Mouse (Mus musculus): ENCODE data around the gene Phrf1. TPM values are rescaled to one million over a fixed set of nuclear protein-coding genes. Genes with fewer than 3 reads are reported as not detected.
"Not testable (repeated sequence)": the region's sequence is repeated elsewhere in the genome, so short reads cannot be mapped to it uniquely, and the experiment has no call there.

Phrf1 gene
- total RNA-seq, 4 experiments from 2014 or later = 16.8 to 25.3 (median 19.4) TPM

DNA sequence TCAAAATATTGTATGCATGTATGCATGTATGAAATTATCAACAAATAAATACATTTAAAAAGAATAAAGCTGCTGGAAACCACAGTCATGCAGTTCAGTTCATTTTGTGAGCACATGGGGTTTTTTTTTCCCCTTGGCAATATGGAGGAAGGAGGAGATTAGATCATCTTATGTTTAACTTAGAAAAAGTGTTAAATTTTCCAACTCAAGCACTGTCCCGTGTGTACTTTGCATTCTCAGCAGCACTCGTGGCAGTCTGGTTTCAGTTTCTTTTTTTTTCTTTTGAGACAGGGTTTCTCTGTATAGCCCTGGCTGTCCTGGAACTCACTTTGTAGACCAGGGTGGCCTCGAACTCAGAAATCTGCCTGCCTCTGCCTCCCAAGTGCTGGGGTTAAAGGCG, 21.9 kb downstream of the Phrf1 start:
- not testable (repeated sequence) for DNase-seq (ENCODE audit: low spot score in 2 of 2)

DNA sequence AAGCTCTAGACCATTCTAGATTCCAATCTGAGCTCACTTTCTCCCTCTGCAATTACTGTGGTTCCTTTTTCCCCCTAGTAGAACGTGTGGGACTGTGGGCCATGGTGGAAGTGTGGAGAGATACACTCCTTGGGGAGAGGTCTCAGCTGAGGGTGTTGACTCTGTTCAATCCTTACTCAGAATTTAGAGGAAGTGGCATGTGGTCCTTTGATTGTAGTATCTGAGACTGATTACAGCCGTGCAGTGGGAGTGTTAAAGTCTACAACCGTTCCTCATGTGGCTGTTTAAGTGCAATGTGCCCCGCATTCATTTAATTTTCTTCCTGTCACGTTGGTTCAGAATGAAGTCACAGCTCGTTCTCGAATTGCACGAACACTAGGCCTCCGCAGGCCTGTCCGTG, 27.6 kb downstream of the Phrf1 start:
- DNase-seq (ENCODE audit: low spot score in 2 of 2) = no peak

DNA sequence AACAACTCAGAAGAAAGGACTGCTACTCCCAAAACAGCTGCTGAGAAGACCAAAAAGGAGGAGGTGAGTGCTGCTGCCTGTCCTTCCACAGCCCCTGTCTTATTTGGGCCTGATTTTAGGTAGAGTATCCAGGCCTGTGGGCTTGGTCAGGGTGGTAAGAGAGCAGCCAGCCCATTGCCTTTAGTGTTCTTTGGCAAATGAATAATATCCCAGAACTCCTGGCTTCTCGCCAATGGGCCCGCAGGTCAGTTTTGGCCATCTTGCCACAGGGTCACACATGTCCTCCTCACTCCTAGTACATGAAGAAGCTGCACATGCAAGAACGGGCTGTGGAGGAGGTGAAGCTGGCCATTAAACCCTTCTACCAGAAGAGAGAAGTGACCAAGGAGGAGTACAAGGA, 32.9 kb downstream of the Phrf1 start:
- no peak for DNase-seq (ENCODE audit: low spot score in 2 of 2)

DNA sequence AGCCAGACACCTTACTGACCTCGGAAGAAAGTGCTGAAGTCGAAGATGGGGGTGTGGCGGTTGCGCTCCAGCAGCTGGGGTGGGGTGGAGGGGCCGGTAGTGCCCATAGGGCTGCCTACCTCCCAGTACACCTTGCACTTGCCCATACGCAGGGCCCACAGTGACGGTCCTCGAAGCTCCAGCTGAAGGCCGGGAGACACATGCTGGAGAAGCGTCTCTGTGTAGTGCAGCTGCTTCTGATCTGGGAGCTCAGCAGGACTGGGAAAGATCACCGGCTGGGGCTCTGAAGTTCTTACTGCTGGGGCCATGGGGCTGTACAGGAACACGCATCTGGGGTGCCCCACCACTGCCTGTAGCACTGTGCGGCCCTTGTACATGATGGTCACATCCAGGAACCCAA, 35.1 kb downstream of the Phrf1 start:
- no peak for DNase-seq (ENCODE audit: low spot score in 2 of 2)

DNA sequence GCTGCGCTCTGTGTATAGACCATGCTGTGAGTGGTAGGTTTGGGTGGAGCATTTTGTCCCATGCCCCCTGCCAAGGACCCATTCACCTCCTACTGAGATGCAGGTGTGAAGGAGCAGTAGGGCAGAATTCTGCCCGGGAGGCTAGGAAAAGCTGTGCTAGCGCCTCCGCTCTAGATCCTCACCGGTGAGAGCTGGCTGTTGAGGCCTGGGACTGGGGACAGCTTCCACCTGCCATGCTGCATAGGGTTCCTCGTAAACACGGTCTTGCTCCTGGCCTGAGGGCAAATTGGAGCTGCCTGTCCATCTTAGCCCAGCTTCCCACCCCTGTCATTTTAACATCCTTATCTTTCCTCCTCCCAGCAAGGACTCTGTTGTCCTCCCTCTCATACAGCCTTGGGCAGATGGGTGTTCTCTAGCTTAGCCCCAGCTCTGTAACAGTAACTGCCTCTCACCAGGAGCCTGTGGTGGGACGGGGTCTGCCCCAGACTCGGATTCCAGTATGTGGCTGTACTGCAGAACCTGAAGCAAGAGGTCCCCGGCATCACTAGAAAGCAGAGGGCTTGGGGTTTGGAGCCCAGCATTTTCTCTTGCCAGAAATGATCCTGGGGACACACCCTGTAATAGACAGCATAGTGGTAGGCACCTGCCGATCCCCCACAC, 35.6 kb downstream of the Phrf1 start:
- no peak for DNase-seq (ENCODE audit: low spot score in 2 of 2)

GRCm38 (mm10) chr7:141264761-141265410, 36.3 kb downstream of the Phrf1 start:
- DNase-seq (ENCODE audit: low spot score in 2 of 2) = no peak

DNA sequence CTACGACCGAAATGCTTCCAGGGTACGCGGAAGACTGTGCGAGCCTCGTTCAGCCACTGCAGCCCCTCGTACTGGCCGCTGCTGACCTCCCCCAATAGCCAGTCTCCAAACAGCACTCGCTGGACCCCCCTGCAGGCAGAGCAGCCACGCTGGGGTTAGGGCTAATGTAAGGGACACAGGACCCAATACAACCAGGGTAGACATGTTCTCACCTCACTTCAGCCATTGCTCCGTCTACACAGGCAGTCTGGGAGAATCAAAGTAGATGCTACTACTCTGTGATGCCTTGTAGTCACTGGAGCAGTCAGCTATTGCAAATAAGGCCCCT, 36.8 kb downstream of the Phrf1 start:
- no peak for DNase-seq (ENCODE audit: low spot score in 2 of 2)

- peak; percentile 41 to 48 for DNase-seq (ENCODE audit: low spot score in 2 of 2)
These were observed 37.4 kb downstream of the Phrf1 start, which contains the start of gene Irf7 for GRCm38 (mm10) chr7:141265739-141266561. Gene Irf7 (minus strand): TSS chr7:141266481.

GRCm38 (mm10) chr7:141268466-141269272, 40.1 kb downstream of the Phrf1 start:
- DNase-seq (ENCODE audit: low spot score in 2 of 2) = no peak

GRCm38 (mm10) chr7:141269273-141269545, 40.6 kb downstream of the Phrf1 start:
- no peak for DNase-seq (ENCODE audit: low spot score in 2 of 2)

DNA sequence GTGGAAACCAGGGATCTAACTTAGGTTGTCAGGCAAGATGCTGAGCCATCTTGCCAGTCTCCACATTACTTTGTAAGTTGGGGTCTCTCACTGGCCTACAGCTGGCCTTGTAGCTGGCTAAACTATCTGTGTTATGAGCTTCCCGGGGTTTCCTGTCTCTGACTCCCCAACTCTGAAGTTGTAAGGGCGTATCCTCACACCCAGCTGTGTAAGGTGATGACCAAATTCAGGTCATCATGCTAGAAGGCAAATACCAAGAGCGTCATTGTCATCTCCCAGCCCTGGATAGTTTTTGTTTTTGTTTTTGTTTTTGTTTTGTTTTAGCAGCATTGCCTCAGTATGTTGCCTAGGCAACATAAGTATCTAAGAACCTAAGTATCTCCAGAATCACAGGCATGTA, 42.0 kb downstream of the Phrf1 start:
- no peak for DNase-seq (ENCODE audit: low spot score in 2 of 2)

DNA sequence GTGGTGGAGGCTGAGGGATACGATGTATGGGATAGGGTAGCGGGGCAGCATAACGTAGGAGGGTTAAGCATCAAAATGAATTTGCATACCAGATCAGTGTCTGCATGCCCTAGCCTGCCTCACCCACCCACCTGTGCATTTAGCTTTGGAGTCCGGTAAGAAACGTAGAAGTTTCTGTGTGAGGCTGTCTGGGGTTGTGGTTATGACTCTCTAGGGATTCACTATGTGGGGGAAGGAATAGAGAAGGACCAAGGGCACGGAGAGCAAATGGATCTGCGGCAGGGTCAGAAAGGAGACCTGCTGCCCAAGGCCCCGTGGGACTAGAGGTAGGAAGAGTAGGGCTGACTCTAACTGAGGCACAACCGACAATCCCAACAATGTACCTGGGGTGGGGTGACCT, 46.8 kb downstream of the Phrf1 start:
- no peak for DNase-seq (ENCODE audit: low spot score in 2 of 2)

DNA sequence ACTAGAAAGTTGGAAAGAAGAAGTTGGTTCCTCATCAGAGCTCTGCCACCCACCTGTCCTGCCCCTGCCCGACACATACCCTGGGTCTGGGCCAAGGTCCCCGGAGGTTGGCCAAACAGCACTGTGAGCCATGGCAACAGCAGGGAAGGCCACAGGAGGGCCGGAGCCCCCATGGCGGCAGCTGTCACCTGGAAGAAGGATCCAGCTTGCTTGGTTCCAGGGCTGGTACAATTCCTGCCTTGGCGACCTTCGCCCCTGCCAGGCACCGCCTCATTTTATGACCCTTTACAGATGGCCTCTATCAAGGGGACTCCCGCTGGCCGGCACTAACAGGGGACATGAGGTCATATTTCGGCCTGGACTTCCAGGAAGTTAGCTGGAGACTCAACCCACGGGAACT, 48.0 kb downstream of the Phrf1 start, which contains the start of gene Cdhr5:
Gene Cdhr5 (minus strand): TSS at position 241 of the 400 bp plus-strand sequence.
- DNase-seq (ENCODE audit: low spot score in 2 of 2) = no peak

- no peak for DNase-seq (ENCODE audit: low spot score in 2 of 2)
These were observed 49.4 kb downstream of the Phrf1 start for GRCm38 (mm10) chr7:141277701-141278678.

DNA sequence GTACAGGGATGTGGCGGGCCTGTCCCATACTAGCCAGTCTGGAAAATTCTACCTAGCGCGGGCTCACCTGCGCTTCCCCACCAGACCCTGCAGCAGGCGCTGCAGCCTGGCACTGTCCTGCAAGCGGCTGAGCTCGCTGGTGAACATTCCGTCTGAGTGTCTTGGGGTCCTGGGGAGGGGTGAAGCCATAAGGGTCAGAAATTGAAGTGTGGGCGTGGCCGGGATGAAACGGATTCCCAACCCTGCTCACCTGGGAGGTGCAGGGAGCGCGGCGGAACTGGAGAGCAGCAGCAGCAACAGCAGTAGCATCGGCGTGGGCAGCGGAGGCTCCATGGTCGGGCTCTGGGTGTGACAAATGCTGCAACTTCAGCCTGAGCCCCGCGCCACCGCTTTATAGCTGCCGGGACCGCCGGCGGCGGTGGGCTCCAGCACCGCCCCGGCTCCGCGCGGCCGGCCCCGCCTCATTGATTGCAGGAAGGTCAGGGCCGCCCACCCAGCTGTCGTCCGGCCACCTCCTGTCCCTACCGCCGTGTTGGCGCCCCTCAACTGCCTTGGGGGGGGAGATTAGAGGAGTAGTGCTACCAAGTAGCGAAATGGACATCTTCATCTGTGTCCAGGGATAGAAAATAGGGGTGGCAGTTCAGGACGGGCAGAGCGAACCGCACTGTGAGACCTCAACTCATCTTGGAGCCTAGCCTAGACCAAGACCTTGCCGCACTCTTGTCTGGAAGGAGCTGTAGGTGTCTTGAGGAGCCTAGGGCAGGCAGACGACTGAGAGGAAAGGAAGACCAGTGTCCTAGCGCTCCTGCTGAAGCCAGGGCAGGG, 50.4 kb downstream of the Phrf1 start, which contains the start of gene Sct:
Gene Sct (minus strand): TSS at position 368 of the 825 bp plus-strand sequence.
- no peak for DNase-seq (ENCODE audit: low spot score in 2 of 2)

DNA sequence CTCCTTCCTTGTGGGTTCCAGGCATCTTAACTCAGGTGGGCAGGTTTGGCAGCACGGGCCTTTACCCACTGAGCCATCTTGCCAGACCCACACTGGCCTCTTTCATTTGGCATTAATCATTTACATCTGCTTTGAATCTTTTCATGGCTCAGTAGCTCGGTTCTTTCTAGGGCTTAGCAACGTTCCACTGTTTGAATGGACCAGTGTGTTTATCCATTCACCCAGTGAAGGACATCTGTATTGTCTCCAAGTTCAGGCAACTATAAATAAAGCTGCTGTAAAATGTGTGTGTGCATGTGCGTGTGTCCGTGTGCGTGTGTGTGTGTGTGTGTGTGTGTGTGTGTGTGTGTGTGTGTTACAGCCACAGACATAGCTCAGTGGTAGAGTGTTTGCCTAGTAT, 52.9 kb downstream of the Phrf1 start:
- no peak for DNase-seq (ENCODE audit: low spot score in 2 of 2)

DNA sequence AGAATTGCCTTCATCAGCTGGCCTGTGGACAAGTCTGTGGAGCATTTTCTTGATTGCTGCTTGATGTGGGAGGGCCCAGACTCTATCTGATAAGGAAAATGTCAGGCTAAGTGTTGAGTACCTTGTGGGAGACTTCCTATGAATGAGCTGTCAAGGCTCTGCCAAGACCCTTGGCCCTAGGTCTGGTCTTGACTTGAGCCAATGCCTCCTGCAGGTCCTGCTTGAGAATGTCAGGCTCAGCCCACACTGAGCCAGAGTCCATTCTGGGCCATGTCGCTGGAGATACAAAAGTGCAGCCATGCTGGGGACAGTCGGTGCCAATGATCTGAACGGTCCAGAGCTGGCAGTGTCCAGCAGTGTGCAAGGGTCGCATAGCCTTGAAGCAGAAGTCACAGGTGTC, 54.2 kb downstream of the Phrf1 start:
- no peak for DNase-seq (ENCODE audit: low spot score in 2 of 2)

DNA sequence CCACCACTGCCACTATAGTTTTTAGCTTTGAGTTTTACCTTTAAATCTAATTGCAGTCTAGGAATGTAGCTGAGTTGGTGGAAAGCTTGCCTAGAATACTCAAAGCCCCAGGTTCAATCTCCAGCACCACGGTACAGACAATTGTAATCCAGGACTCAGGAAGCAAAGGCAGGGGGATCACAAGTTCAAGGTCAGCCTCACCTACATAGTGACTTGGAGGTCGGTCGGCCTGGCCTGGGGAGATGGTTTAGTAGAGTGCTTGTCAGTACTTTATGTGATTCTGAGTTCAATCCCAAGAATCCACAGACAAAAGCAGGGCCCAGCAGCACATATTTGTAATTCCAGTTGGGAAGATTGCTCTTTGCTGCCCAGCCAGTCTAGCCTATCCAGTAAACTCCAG, 59.5 kb downstream of the Phrf1 start:
- no peak for DNase-seq (ENCODE audit: low spot score in 2 of 2)

GRCm38 (mm10) chr7:141291921-141292582, 63.5 kb downstream of the Phrf1 start, which contains the start of gene Drd4:
Gene Drd4 (plus strand): TSS chr7:141292006.
- DNase-seq (ENCODE audit: low spot score in 2 of 2) = no peak

Measured in gastrocnemius, adult 8-10 months (tissue).